Mouse (Mus musculus) midbrain, embryonic 11.5 days (tissue): ENCODE measurements around the gene Epor. TPM values are rescaled to one million over a fixed set of nuclear protein-coding genes. Genes with fewer than 3 reads are reported as not detected.

Experiments
- ATAC-seq: fragments of 200-750 bp; cut with Nextera tagmentation; 2 replicates; pipeline ENCODE4 v1.8.0; 2017; ENCODE audit warnings: moderate TSS enrichment, moderate library complexity; ENCODE audit not compliant: low FRiP score
- DNase-seq: peaks from one replicate; pipeline ENCODE4 v3.0.0; 2015; ENCODE audit warnings: low spot score; ENCODE audit errors: missing footprints
- H3K27ac ChIP-seq: fragments of 300-500 bp; sonication (generic); 2 replicates; pipeline ENCODE4 v1.5.1; 2014; ENCODE audit warnings: low read depth, low read length
- H3K27me3 ChIP-seq: fragments of 300-500 bp; sonication (generic); 2 replicates; pipeline ENCODE4 v1.6.1; 2014; ENCODE audit warnings: mild to moderate bottlenecking, low read length, moderate library complexity, mixed read lengths; ENCODE audit not compliant: control insufficient read depth, insufficient read depth
- H3K36me3 ChIP-seq: fragments of 300-500 bp; sonication (generic); 2 replicates; pipeline ENCODE4 v1.6.1; 2014; ENCODE audit warnings: mild to moderate bottlenecking, low read length, moderate library complexity, mixed read lengths; ENCODE audit not compliant: control insufficient read depth, insufficient read depth
- H3K4me1 ChIP-seq: fragments of 300-500 bp; sonication (generic); 2 replicates; pipeline ENCODE4 v1.6.1; 2014; ENCODE audit warnings: low read length; ENCODE audit not compliant: control insufficient read depth, insufficient read depth
- H3K4me2 ChIP-seq: fragments of 300-500 bp; sonication (generic); 2 replicates; pipeline ENCODE4 v1.6.1; 2014; ENCODE audit warnings: mild to moderate bottlenecking, moderate library complexity
- H3K4me3 ChIP-seq: fragments of 300-500 bp; sonication (generic); 2 replicates; pipeline ENCODE4 v1.5.1; 2014; ENCODE audit warnings: low read depth, low read length
- H3K9ac ChIP-seq: fragments of 300-500 bp; sonication (generic); 2 replicates; pipeline ENCODE4 v1.6.1; 2014; ENCODE audit warnings: low read length
- H3K9me3 ChIP-seq: fragments of 300-500 bp; sonication (generic); 2 replicates; pipeline ENCODE4 v1.6.1; 2016; ENCODE audit warnings: low read length; ENCODE audit not compliant: control insufficient read depth
- WGBS: fragments of 180-500 bp; shearing (Covaris S2); extraction: QIAGEN DNeasy Blood & Tissue Kit; methylation state at CpG from one replicate; pipeline ENCODE4 v1.1.7; 2014; 5-methylcytosine and 5-hydroxymethylcytosine counted together
- polyA plus RNA-seq: library from polyadenylated mRNA; unstranded; fragments of >200 nt; fragmentation: Nextera tagmentation; extraction: Ambion mirVana; gene quantifications from 2 replicates; pipeline ENCODE4 v1.2.1, GENCODE M21; 2014

Epor gene
- polyA plus RNA-seq, 1 experiment from 2014 or later, result 5.2 TPM

DNA sequence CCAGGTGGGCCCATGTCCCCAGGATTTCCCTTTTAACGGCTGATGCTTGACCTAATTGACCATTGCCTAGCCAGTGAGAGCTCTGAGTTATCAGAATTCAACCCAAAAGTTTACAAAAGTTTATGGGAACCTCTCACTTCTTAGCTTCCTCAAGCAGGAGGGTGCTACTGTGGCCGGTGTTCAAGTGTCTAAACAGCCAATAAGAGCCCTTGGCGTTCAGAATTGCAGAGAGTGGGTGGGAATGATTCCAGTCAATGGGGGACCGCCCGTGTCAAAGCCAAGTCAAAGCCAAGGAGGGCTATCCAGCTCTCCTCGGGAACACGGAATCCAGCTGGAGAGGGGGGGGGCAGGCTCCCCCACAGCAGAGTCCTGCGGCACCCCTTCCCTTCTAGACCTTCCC is 15.2 kb downstream of the Epor start:
- no peaks in the 10 kb centered on the region for H3K27me3 ChIP-seq
- peaks cover 8% of the 10 kb centered on the region; the same call in 1 of the 2 replicates for H3K4me1 ChIP-seq
- no peaks in the 10 kb centered on the region for H3K36me3 ChIP-seq
- no peaks in the 10 kb centered on the region for H3K9me3 ChIP-seq
- DNase-seq, result peak; percentile 56
- no peak overlapping the region for H3K9ac ChIP-seq
- H3K4me3 ChIP-seq, result no peak overlapping the region
- H3K27ac ChIP-seq, result no peak overlapping the region
- WGBS, result 61% methylated on average over 8 of the region's 8 CpGs
- H3K4me2 ChIP-seq, result no peak overlapping the region
- ATAC-seq, result no peak

DNA sequence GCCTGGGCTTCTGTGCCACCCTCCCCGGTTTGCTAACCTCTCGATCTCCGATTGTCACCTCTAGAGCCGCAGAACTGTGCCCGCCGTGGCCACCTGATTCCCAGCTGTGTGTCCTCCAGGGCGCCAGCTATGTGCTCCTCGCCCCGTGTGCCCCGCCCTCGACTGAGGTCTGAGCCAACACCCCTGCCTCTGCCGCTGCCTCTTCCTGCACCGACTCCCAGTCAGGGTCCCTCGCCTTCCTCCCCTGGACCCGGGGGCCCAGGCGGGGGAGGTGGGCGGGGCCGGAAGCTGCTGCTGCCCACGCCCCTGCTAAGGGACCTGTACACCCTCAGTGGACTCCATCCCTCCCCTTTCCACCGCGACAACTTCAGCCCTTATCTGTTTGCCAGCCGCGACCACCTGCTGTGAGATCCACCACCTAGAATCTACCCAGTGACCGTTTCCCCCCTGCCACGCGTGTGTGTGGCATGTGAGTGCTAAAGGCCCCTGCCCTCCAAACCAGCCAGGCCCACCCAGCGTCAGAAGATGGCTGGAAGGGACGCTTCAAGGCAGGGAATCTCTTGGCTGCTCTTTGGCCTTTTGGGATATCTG is 15.7 kb downstream of the Epor start:
- Histone ChIP-seq H3K4me3 (peak overlapping the region; percentile 14; the same call in 1 of the 2 replicates), H3K9me3 (no peaks in the 10 kb centered on the region), H3K27ac (no peak overlapping the region), H3K9ac (no peak overlapping the region), H3K36me3 (no peaks in the 10 kb centered on the region), H3K27me3 (no peaks in the 10 kb centered on the region), H3K4me1 (peaks cover 8% of the 10 kb centered on the region; the same call in 1 of the 2 replicates), H3K4me2 (peak overlapping the region; percentile 11; the same call in 1 of the 2 replicates)
- WGBS, result 5% methylated on average over 27 of the region's 28 CpGs
- DNase-seq, result peak; percentile 61
- peak; percentile 17; the same call in 1 of the 2 replicates for ATAC-seq

DNA sequence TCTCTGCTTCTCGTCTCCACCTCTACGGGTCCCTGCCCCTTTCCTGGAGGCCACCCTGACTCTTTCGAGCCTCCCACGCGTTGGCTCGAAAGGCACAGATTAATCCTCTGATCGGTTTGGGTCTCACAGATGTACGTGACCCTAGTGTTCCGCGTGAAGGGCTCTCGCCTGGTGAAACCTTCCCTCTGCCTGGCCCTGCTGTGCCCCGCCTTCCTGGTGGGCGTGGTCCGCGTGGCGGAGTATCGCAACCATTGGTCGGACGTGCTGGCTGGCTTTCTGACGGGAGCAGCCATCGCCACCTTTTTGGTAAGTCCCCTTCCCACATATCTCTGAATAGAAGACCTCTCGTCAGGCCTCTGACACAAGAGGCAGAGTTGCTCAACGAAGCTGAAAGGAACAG is 19.0 kb downstream of the Epor start:
- Histone ChIP-seq H3K9me3 (no peaks in the 10 kb centered on the region), H3K27me3 (no peaks in the 10 kb centered on the region), H3K36me3 (no peaks in the 10 kb centered on the region; the same call in 1 of the 2 replicates), H3K4me3 (no peak overlapping the region), H3K4me2 (no peak overlapping the region), H3K4me1 (peaks cover 8% of the 10 kb centered on the region; the same call in 1 of the 2 replicates), H3K9ac (no peak overlapping the region), H3K27ac (no peak overlapping the region)
- no peak for ATAC-seq
- DNase-seq, result peak; percentile 85
- 23% methylated on average over 23 of the region's 23 CpGs for WGBS

GRCm38 (mm10) chr9:21943638-21944037 is 19.7 kb downstream of the Epor start:
- no peak overlapping the region for H3K27ac ChIP-seq
- no peaks in the 10 kb centered on the region for H3K9me3 ChIP-seq
- H3K27me3 ChIP-seq, result no peaks in the 10 kb centered on the region
- DNase-seq (peak; percentile 78), ATAC-seq (no peak)
- H3K4me2 ChIP-seq, result no peak overlapping the region
- H3K36me3 ChIP-seq, result no peaks in the 10 kb centered on the region; the same call in 1 of the 2 replicates
- H3K4me1 ChIP-seq, result peaks cover 8% of the 10 kb centered on the region; the same call in 1 of the 2 replicates
- WGBS, result 56% methylated on average over 12 of the region's 12 CpGs
- no peak overlapping the region for H3K4me3 ChIP-seq
- H3K9ac ChIP-seq, result no peak overlapping the region

GRCm38 (mm10) chr9:21943046-21943445 is 20.3 kb downstream of the Epor start:
- H3K4me1 ChIP-seq, result peaks cover 8% of the 10 kb centered on the region; the same call in 1 of the 2 replicates
- no peak overlapping the region for H3K27ac ChIP-seq
- no peak overlapping the region for H3K9ac ChIP-seq
- no peak overlapping the region for H3K4me2 ChIP-seq
- WGBS, result 82% methylated on average over 12 of the region's 12 CpGs
- H3K27me3 ChIP-seq, result no peaks in the 10 kb centered on the region
- no peak overlapping the region for H3K4me3 ChIP-seq
- ATAC-seq (no peak), DNase-seq (peak; percentile 51)
- no peaks in the 10 kb centered on the region for H3K9me3 ChIP-seq
- H3K36me3 ChIP-seq, result no peaks in the 10 kb centered on the region; the same call in 1 of the 2 replicates

GRCm38 (mm10) chr9:21938234-21938855 is 25.0 kb downstream of the Epor start:
- 85% methylated on average over 4 of the region's 4 CpGs for WGBS
- Histone ChIP-seq H3K4me2 (peak overlapping the region; percentile 4; the same call in 1 of the 2 replicates), H3K27me3 (0 out of 2 replicates have a peak, but pooled peaks cover 3% of the 10 kb centered on the region), H3K36me3 (no peaks in the 10 kb centered on the region; the same call in 1 of the 2 replicates), H3K9ac (no peak overlapping the region), H3K4me3 (no peak overlapping the region), H3K27ac (no peak overlapping the region), H3K9me3 (no peaks in the 10 kb centered on the region), H3K4me1 (peaks cover 3% of the 10 kb centered on the region; the same call in 1 of the 2 replicates)
- DNase-seq (no peak), ATAC-seq (no peak)

- H3K27ac ChIP-seq, result no peak overlapping the region
- H3K9ac ChIP-seq, result no peak overlapping the region
- no peak for ATAC-seq
- H3K4me1 ChIP-seq, result peaks cover 3% of the 10 kb centered on the region; the same call in 1 of the 2 replicates
- 81% methylated on average over 4 of the region's 4 CpGs for WGBS
- H3K9me3 ChIP-seq, result no peaks in the 10 kb centered on the region
- no peaks in the 10 kb centered on the region; the same call in 1 of the 2 replicates for H3K36me3 ChIP-seq
- H3K4me3 ChIP-seq, result peak overlapping the region; percentile 59
- DNase-seq, result no peak
- 0 out of 2 replicates have a peak, but pooled peaks cover 3% of the 10 kb centered on the region for H3K27me3 ChIP-seq
- peak overlapping the region; percentile 73 for H3K4me2 ChIP-seq
Measured at GRCm38 (mm10) chr9:21937711-21938175, 25.6 kb downstream of the Epor start.

DNA sequence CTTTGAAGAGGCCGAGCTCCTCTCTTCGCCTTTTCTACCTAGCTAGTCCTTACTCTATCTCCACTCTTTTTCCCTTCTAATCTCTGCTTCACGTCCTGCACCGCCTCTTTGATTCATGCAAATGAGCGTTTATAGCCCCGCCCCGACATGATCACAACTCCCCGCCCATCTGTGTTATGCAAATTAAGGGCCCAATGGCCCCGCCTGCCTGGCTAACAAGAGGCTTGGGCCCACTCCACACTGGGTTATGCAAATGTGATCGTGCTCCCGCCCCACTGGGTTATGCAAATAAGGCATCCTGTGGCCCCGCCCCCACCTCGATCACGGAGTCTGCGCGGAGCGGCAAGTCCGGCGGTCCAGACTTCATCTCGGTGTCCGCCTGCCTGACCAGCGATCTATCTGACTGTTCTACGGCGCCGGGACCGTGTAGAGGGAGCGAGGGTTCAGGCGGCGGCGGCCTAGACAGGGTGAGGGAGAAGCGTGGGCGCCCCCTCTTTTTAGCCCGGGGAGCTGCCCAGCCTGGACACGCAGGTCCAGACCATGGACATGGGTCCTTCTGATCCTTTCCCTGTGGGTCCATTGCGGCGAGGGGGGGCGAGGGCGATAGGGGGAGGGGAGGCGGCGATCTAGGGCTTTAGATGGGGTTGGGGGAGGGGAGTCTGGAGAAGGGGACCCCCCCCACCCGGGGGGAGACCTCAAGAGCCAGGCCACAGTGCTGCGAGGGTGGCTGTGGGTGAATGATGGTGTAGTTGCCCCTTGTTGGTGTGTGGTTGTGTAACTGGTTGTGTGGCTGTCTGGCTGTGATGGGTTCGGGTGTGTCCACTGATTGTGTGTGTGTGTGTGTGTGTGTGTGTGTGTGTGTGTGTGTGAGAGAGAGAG is 26.4 kb downstream of the Epor start, which contains the start of gene Plppr2:
Gene Plppr2, plus strand, starts transcription at position 342 of the 879 bp plus-strand sequence.
- peak within 1 kb of the TSS; percentile 59 for H3K4me3 ChIP-seq
- 0 out of 2 replicates have a peak, but pooled peaks cover 3% of the 10 kb centered on the region for H3K27me3 ChIP-seq
- H3K27ac ChIP-seq, result peak within 1 kb of the TSS; percentile 5; the same call in 1 of the 2 replicates
- ATAC-seq, result peak; percentile 97
- peak within 1 kb of the TSS; percentile 73 for H3K4me2 ChIP-seq
- 3% methylated on average over 39 of the region's 43 CpGs for WGBS
- H3K36me3 ChIP-seq, result no peaks in the 10 kb centered on the region; the same call in 1 of the 2 replicates
- peak; percentile 99 for DNase-seq
- peak within 1 kb of the TSS; percentile 75 for H3K9ac ChIP-seq
- peaks cover 3% of the 10 kb centered on the region; the same call in 1 of the 2 replicates for H3K4me1 ChIP-seq
- no peaks in the 10 kb centered on the region for H3K9me3 ChIP-seq
